Mouse (Mus musculus): ENCODE results near the gene Prtg.

The Prtg gene

GRCm38 (mm10) chr9:72806731-72807419 is at the start of gene Prtg:
Prtg (plus strand) TSS chr9:72806874.
- in situ Hi-C loops (cut with MseI, MboI), result no loop called here

- in situ Hi-C loops (cut with MseI, MboI), result no loop called here
Measured at GRCm38 (mm10) chr9:72757143-72757542, 49.5 kb upstream of the Prtg start.

- in situ Hi-C loops (cut with MseI, MboI), result no loop called here
Measured at GRCm38 (mm10) chr9:72758705-72759131, 48.0 kb upstream of the Prtg start.

GRCm38 (mm10) chr9:72763050-72763718 is 43.5 kb upstream of the Prtg start:
- in situ Hi-C loops (cut with MseI, MboI), result no loop called here

- in situ Hi-C loops (cut with MseI, MboI), result loop anchor here (5.0 kb wide), 1 partner anchor 115 kb away; no protein-coding TSS in a partner anchor
Measured at GRCm38 (mm10) chr9:72766789-72767349, 39.8 kb upstream of the Prtg start.

GRCm38 (mm10) chr9:72775022-72775421 is 31.7 kb upstream of the Prtg start:
- in situ Hi-C loops (cut with MseI, MboI), result no loop called here

GRCm38 (mm10) chr9:72779004-72779403 is 27.7 kb upstream of the Prtg start:
- in situ Hi-C loops (cut with MseI, MboI), result no loop called here

GRCm38 (mm10) chr9:72779733-72780132 is 26.9 kb upstream of the Prtg start:
- in situ Hi-C loops (cut with MseI, MboI), result no loop called here

GRCm38 (mm10) chr9:72780694-72781093 is 26.0 kb upstream of the Prtg start:
- in situ Hi-C loops (cut with MseI, MboI), result no loop called here

GRCm38 (mm10) chr9:72781466-72781865 is 25.2 kb upstream of the Prtg start:
- in situ Hi-C loops (cut with MseI, MboI), result no loop called here

GRCm38 (mm10) chr9:72782121-72782520 is 24.6 kb upstream of the Prtg start:
- in situ Hi-C loops (cut with MseI, MboI), result no loop called here

GRCm38 (mm10) chr9:72787732-72788131 is 18.9 kb upstream of the Prtg start:
- in situ Hi-C loops (cut with MseI, MboI), result no loop called here

- in situ Hi-C loops (cut with MseI, MboI), result no loop called here
Measured at GRCm38 (mm10) chr9:72790530-72791212, 16.0 kb upstream of the Prtg start.

GRCm38 (mm10) chr9:72791213-72791582 is 15.5 kb upstream of the Prtg start:
- in situ Hi-C loops (cut with MseI, MboI), result no loop called here

GRCm38 (mm10) chr9:72791681-72792080 is 15.0 kb upstream of the Prtg start:
- in situ Hi-C loops (cut with MseI, MboI), result no loop called here

GRCm38 (mm10) chr9:72795243-72795642 is 11.4 kb upstream of the Prtg start:
- in situ Hi-C loops (cut with MseI, MboI), result no loop called here

- in situ Hi-C loops (cut with MseI, MboI), result no loop called here
Measured at GRCm38 (mm10) chr9:72797136-72797621, 9.5 kb upstream of the Prtg start.

GRCm38 (mm10) chr9:72803280-72803679 is 3.4 kb upstream of the Prtg start:
- in situ Hi-C loops (cut with MseI, MboI), result no loop called here

GRCm38 (mm10) chr9:72806146-72806545 is 528 bp upstream of the Prtg start:
- in situ Hi-C loops (cut with MseI, MboI), result no loop called here

GRCm38 (mm10) chr9:72807420-72808005 is 839 bp downstream of the Prtg start:
- in situ Hi-C loops (cut with MseI, MboI), result no loop called here

- in situ Hi-C loops (cut with MseI, MboI), result no loop called here
Measured at GRCm38 (mm10) chr9:72808176-72808575, 1.5 kb downstream of the Prtg start.

- in situ Hi-C loops (cut with MseI, MboI), result no loop called here
Measured at GRCm38 (mm10) chr9:72808586-72808985, 1.9 kb downstream of the Prtg start.
